Mouse (Mus musculus) heart, postnatal 10 days (tissue): ENCODE measurements around the gene Wrnip1. TPM values are rescaled to one million over a fixed set of nuclear protein-coding genes. Genes with fewer than 3 reads are reported as not detected.

ENCODE experiments used
- DNase-seq, 2 experiments: peaks; one replicate each; pipeline ENCODE4 v3.0.0; 2021
- intact Hi-C: fragments of 180-260 bp; cut with DNase I; formaldehyde crosslinking; loops from one replicate; pipeline ENCODE4 v1.15.1; 2025
- total RNA-seq, 2 experiments: library from RNA; stranded (reverse); gene quantifications; 2 replicates each; pipeline ENCODE4 v1.2.3; 2021

Gene Wrnip1
- total RNA-seq, 2 experiments from 2014 or later, result 27.4 to 28.8 TPM

- peak in 1 of 2 experiments; percentile 13 for DNase-seq
- intact Hi-C loops, result loop anchor here (5.0 kb wide), 1 partner anchor 1002 kb away; no protein-coding TSS in a partner anchor
Observed at GRCm38 (mm10) chr13:32803701-32804345, 2.0 kb downstream of the Wrnip1 start.

- intact Hi-C loops, result no loop called here
- DNase-seq, result no peak
Observed at GRCm38 (mm10) chr13:32806820-32807219, 5.0 kb downstream of the Wrnip1 start.

GRCm38 (mm10) chr13:32807624-32808023 lies 5.8 kb downstream of the Wrnip1 start:
- intact Hi-C loops, result no loop called here
- no peak for DNase-seq

- DNase-seq, result no peak
- intact Hi-C loops, result no loop called here
Observed at GRCm38 (mm10) chr13:32819241-32819640, 17.4 kb downstream of the Wrnip1 start.

- no peak for DNase-seq
- intact Hi-C loops, result no loop called here
Observed at GRCm38 (mm10) chr13:32819926-32820325, 18.1 kb downstream of the Wrnip1 start.

- DNase-seq, result no peak
- intact Hi-C loops, result no loop called here
Observed at GRCm38 (mm10) chr13:32821671-32822070, 19.8 kb downstream of the Wrnip1 start.

GRCm38 (mm10) chr13:32823126-32823525 lies 21.3 kb downstream of the Wrnip1 start:
- intact Hi-C loops, result no loop called here

GRCm38 (mm10) chr13:32824377-32825330 lies 22.8 kb downstream of the Wrnip1 start:
- intact Hi-C loops, result no loop called here
- DNase-seq, result no peak

More at GRCm38 (mm10) chr13:32823126-32823525, 21.3 kb downstream of the Wrnip1 start:
- DNase-seq, result no peak

GRCm38 (mm10) chr13:32825546-32825945 lies 23.7 kb downstream of the Wrnip1 start:
- intact Hi-C loops, result no loop called here
- no peak for DNase-seq

- intact Hi-C loops, result no loop called here
- no peak for DNase-seq
Observed at GRCm38 (mm10) chr13:32827111-32827822, 25.4 kb downstream of the Wrnip1 start.

GRCm38 (mm10) chr13:32827951-32828350 lies 26.1 kb downstream of the Wrnip1 start:
- peak; percentile 29 to 62 for DNase-seq
- intact Hi-C loops, result no loop called here

GRCm38 (mm10) chr13:32828886-32829285 lies 27.0 kb downstream of the Wrnip1 start:
- intact Hi-C loops, result no loop called here
- DNase-seq, result no peak

GRCm38 (mm10) chr13:32831505-32832273 lies 29.9 kb downstream of the Wrnip1 start:
- DNase-seq, result no peak
- intact Hi-C loops, result no loop called here

- intact Hi-C loops, result no loop called here
Observed at GRCm38 (mm10) chr13:32832776-32833175, 30.9 kb downstream of the Wrnip1 start.

GRCm38 (mm10) chr13:32833237-32833636 lies 31.4 kb downstream of the Wrnip1 start:
- no peak for DNase-seq
- intact Hi-C loops, result no loop called here

More at GRCm38 (mm10) chr13:32832776-32833175, 30.9 kb downstream of the Wrnip1 start:
- DNase-seq, result no peak

GRCm38 (mm10) chr13:32834513-32834912 lies 32.7 kb downstream of the Wrnip1 start:
- intact Hi-C loops, result no loop called here
- no peak for DNase-seq

- intact Hi-C loops, result no loop called here
- no peak for DNase-seq
Observed at GRCm38 (mm10) chr13:32839314-32839713, 37.5 kb downstream of the Wrnip1 start.

- intact Hi-C loops, result no loop called here
- no peak for DNase-seq
Observed at GRCm38 (mm10) chr13:32841349-32841748, 39.5 kb downstream of the Wrnip1 start.

GRCm38 (mm10) chr13:32846221-32846620 lies 44.4 kb downstream of the Wrnip1 start:
- intact Hi-C loops, result no loop called here
- no peak for DNase-seq

- DNase-seq, result no peak
- intact Hi-C loops, result no loop called here
Observed at GRCm38 (mm10) chr13:32849092-32849491, 47.3 kb downstream of the Wrnip1 start.
